Mouse (Mus musculus): ENCODE measurements around the gene Sigirr. TPM values are rescaled to one million over a fixed set of nuclear protein-coding genes. Genes with fewer than 3 reads are reported as not detected.

The Sigirr gene
- polyA plus RNA-seq, 1 experiment: 4.0 TPM

- H3K27ac ChIP-seq (ENCODE audit: insufficient read depth, low read length): no peak overlapping the region
- no peaks in the 10 kb centered on the region for H3K4me1 ChIP-seq (ENCODE audit: control insufficient read depth, insufficient read depth, low read length)
- TF ChIP-seq POLR2A (IDR thresholded peaks at IDR 0.05; ENCODE audit: extremely low read depth, insufficient read depth, low read length) (no peak), CTCF (IDR thresholded peaks at IDR 0.05; ENCODE audit: extremely low read depth, insufficient read depth, low read length) (no peak)
- H3K4me3 ChIP-seq (ENCODE audit: insufficient read depth, low read length): no peak overlapping the region
Observed at GRCm38 (mm10) chr7:141041661-141042060, 58.7 kb downstream of the Sigirr start.

Other genes with a start within 250 kb of the Sigirr start
- gene Gm45785, start 244.2 kb downstream of the Sigirr start, polyA plus RNA-seq (2012; rRNA removed): 0.19 and 0.46 TPM in 2 replicates
- 79.5 and 89.3 TPM in 2 replicates for gene Ric8a, start 243.6 kb downstream of the Sigirr start, polyA plus RNA-seq (2012; rRNA removed)
- gene Bet1l, start 243.0 kb downstream of the Sigirr start, polyA plus RNA-seq (2012; rRNA removed): 34.3 and 38.3 TPM in 2 replicates
- 96.6 and 103 TPM in 2 replicates for gene Psmd13, start 218.6 kb downstream of the Sigirr start, polyA plus RNA-seq (2012; rRNA removed)
- 153 and 158 TPM in 2 replicates for gene Sirt3, start 218.3 kb downstream of the Sigirr start, polyA plus RNA-seq (2012; rRNA removed)
- gene Cox8b, start 200.1 kb downstream of the Sigirr start, polyA plus RNA-seq (2012; rRNA removed): 1.2 and 1.3 TPM in 2 replicates
- 0.44 and 0.54 TPM in 2 replicates for gene Nlrp6, start 179.7 kb downstream of the Sigirr start, polyA plus RNA-seq (2012; rRNA removed)
- gene Pgghg, start 159.2 kb downstream of the Sigirr start, polyA plus RNA-seq (2012; rRNA removed): 8.0 and 8.5 TPM in 2 replicates
- gene Ifitm5, start 150.3 kb downstream of the Sigirr start, polyA plus RNA-seq (2012; rRNA removed): 0.15 TPM in 1 of 2 replicates, not detected in the other
- gene Gm45717, start 144.6 kb downstream of the Sigirr start, polyA plus RNA-seq (2012; rRNA removed): not detected in 2 replicates
- gene Ifitm2, start 144.6 kb downstream of the Sigirr start, polyA plus RNA-seq (2012; rRNA removed): 47.7 and 48.0 TPM in 2 replicates
- 22.0 and 28.5 TPM in 2 replicates for gene Ifitm1, start 133.4 kb downstream of the Sigirr start, polyA plus RNA-seq (2012; rRNA removed)
- gene Ifitm3, start 89.8 kb downstream of the Sigirr start, polyA plus RNA-seq (2012; rRNA removed): 50.4 and 59.6 TPM in 2 replicates
- gene Ifitm6, start 82.6 kb downstream of the Sigirr start, polyA plus RNA-seq (2012; rRNA removed): 0.74 and 1.3 TPM in 2 replicates
- not detected in 2 replicates for gene Gm17387, start 71.4 kb downstream of the Sigirr start, polyA plus RNA-seq (2012; rRNA removed)
- gene B4galnt4, start 39.5 kb downstream of the Sigirr start, polyA plus RNA-seq (2012; rRNA removed): 109 and 125 TPM in 2 replicates
- 0.06 and 0.15 TPM in 2 replicates for gene Pkp3, start 22.4 kb downstream of the Sigirr start, polyA plus RNA-seq (2012; rRNA removed)
- gene Ano9, start 17.2 kb upstream of the Sigirr start, polyA plus RNA-seq (2012; rRNA removed): 0.08 TPM in 1 of 2 replicates, not detected in the other
- gene Ptdss2, start 21.8 kb upstream of the Sigirr start, polyA plus RNA-seq (2012; rRNA removed): 57.6 and 58.9 TPM in 2 replicates
- 38.6 and 38.8 TPM in 2 replicates for gene Rnh1, start 72.3 kb upstream of the Sigirr start, polyA plus RNA-seq (2012; rRNA removed)
- 256 and 265 TPM in 2 replicates for gene Hras, start 93.4 kb upstream of the Sigirr start, polyA plus RNA-seq (2012; rRNA removed)
- 5.4 and 5.8 TPM in 2 replicates for gene Lrrc56, start 93.6 kb upstream of the Sigirr start, polyA plus RNA-seq (2012; rRNA removed)
- 0.17 and 0.27 TPM in 2 replicates for gene Lmntd2, start 113.5 kb upstream of the Sigirr start, polyA plus RNA-seq (2012; rRNA removed)
- gene Rassf7, start 115.3 kb upstream of the Sigirr start, polyA plus RNA-seq (2012; rRNA removed): 1.5 and 2.2 TPM in 2 replicates
- gene Phrf1, start 128.2 kb upstream of the Sigirr start, polyA plus RNA-seq (2012; rRNA removed): 24.3 and 26.0 TPM in 2 replicates
- gene Irf7, start 165.9 kb upstream of the Sigirr start, polyA plus RNA-seq (2012; rRNA removed): 6.8 and 7.5 TPM in 2 replicates
- 0.04 TPM in 1 of 2 replicates, not detected in the other for gene Cdhr5, start 176.2 kb upstream of the Sigirr start, polyA plus RNA-seq (2012; rRNA removed)
- gene Sct, start 178.6 kb upstream of the Sigirr start, polyA plus RNA-seq (2012; rRNA removed): 0.27 and 0.38 TPM in 2 replicates
- gene Drd4, start 191.4 kb upstream of the Sigirr start, polyA plus RNA-seq (2012; rRNA removed): 0.42 and 0.50 TPM in 2 replicates
- gene Deaf1, start 227.1 kb upstream of the Sigirr start, polyA plus RNA-seq (2012; rRNA removed): 31.8 and 35.5 TPM in 2 replicates
- gene Tmem80, start 227.2 kb upstream of the Sigirr start, polyA plus RNA-seq (2012; rRNA removed): 56.7 and 59.2 TPM in 2 replicates
- gene Eps8l2, start 238.3 kb upstream of the Sigirr start, polyA plus RNA-seq (2012; rRNA removed): 6.7 and 6.8 TPM in 2 replicates

Data from cortical plate, adult 2 months (tissue).